Mouse (Mus musculus) midbrain, embryonic 10.5 days (tissue): ENCODE results near the gene Madcam1. TPM values are rescaled to one million over a fixed set of nuclear protein-coding genes. Genes with fewer than 3 reads are reported as not detected.

Source experiments
- DNase-seq: peaks from one replicate; pipeline ENCODE4 v3.0.0-alpha.2; 2017; ENCODE audit warnings: low spot score
- H3K27ac ChIP-seq: fragments of 300-500 bp; sonication (generic); replicated peaks from 2 replicates; pipeline ENCODE4 v1.5.1; 2016; ENCODE audit warnings: mild to moderate bottlenecking
- H3K27me3 ChIP-seq: fragments of 300-500 bp; sonication (generic); 2 replicates; pipeline ENCODE4 v1.6.1; 2016; ENCODE audit warnings: low read depth, mild to moderate bottlenecking; ENCODE audit not compliant: poor library complexity, severe bottlenecking
- H3K36me3 ChIP-seq: fragments of 300-500 bp; sonication (generic); 2 replicates; pipeline ENCODE4 v1.6.1; 2016; ENCODE audit warnings: mild to moderate bottlenecking, moderate library complexity
- H3K4me1 ChIP-seq: fragments of 300-500 bp; sonication (generic); 2 replicates; pipeline ENCODE4 v1.6.1; 2016
- H3K4me3 ChIP-seq: fragments of 300-500 bp; sonication (generic); 2 replicates; pipeline ENCODE4 v1.5.1; 2016; ENCODE audit warnings: mild to moderate bottlenecking, moderate library complexity
- H3K9me3 ChIP-seq: fragments of 300-500 bp; sonication (generic); replicated peaks from 2 replicates; pipeline ENCODE4 v1.6.1; 2016; ENCODE audit warnings: mild to moderate bottlenecking
- WGBS: fragments of 180-500 bp; shearing (Covaris S2); methylation state at CpG from one replicate; pipeline ENCODE4 v1.1.7; 2016; 5-methylcytosine and 5-hydroxymethylcytosine counted together
- polyA plus RNA-seq: library from polyadenylated mRNA; unstranded; fragments of >200 nt; fragmentation: Nextera tagmentation; extraction: Ambion mirVana; gene quantifications from 2 replicates; pipeline ENCODE4 v1.2.1, GENCODE M21; 2016

Madcam1 gene
- polyA plus RNA-seq, 1 experiment from 2014 or later = 0.89 TPM

DNA sequence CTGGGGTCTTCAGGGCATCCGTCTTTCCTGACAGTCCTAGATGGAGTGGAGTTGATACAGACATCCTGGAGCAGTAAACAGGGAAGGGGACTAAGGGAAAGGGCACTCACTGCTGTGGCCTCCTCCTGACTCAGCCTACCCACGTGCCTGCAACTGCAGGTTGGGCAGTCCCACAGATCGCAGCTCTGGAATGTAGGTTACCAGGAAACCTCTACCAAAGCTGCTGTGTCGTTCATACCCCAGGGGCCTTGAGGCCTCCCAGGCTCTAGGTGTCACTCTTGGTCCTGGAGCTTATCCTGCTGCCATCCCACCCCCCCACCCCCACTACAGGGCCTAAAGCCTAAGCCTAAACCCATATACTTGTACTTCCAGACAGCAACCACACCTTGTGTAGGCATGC lies 43.4 kb downstream of the Madcam1 start:
- no peaks in the 10 kb centered on the region for H3K27me3 ChIP-seq
- no peak overlapping the region for H3K4me3 ChIP-seq
- no peaks in the 10 kb centered on the region for H3K9me3 ChIP-seq
- no peak for DNase-seq
- H3K4me1 ChIP-seq = peaks cover 54% of the 10 kb centered on the region
- H3K36me3 ChIP-seq = peaks cover 68% of the 10 kb centered on the region
- WGBS = 66% methylated on average over 4 of the region's 4 CpGs
- no peak overlapping the region for H3K27ac ChIP-seq

DNA sequence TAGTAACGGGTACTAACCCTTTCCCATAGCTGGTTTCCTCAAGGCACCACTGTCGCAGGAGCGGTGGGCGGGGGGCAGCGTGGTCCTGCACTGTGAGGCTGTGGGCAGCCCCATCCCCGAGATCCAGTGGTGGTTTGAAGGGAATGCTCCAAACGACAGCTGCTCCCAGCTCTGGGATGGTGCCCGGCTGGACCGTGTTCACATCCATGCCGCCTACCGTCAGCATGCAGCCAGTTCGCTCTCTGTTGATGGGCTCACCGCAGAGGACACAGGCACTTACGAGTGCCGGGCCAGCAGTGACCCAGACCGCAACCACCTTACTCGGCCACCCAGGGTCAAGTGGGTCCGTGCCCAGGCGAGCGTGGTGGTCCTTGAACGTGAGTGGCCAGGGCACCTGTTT lies 44.3 kb downstream of the Madcam1 start:
- Histone ChIP-seq H3K27me3 (no peaks in the 10 kb centered on the region), H3K36me3 (peaks cover 72% of the 10 kb centered on the region), H3K4me1 (peaks cover 53% of the 10 kb centered on the region), H3K9me3 (no peaks in the 10 kb centered on the region), H3K4me3 (no peak overlapping the region), H3K27ac (no peak overlapping the region)
- DNase-seq = no peak
- 96% methylated on average over 21 of the region's 21 CpGs for WGBS

GRCm38 (mm10) chr10:79709307-79709706 lies 44.9 kb downstream of the Madcam1 start:
- DNase-seq = no peak
- H3K27me3 ChIP-seq = peaks cover 6% of the 10 kb centered on the region; the same call in 1 of the 2 replicates
- H3K27ac ChIP-seq = no peak overlapping the region
- no peaks in the 10 kb centered on the region for H3K9me3 ChIP-seq
- peaks cover 72% of the 10 kb centered on the region for H3K36me3 ChIP-seq
- WGBS = 84% methylated on average over 7 of the region's 7 CpGs
- peaks cover 50% of the 10 kb centered on the region for H3K4me1 ChIP-seq
- no peak overlapping the region for H3K4me3 ChIP-seq

- WGBS = 76% methylated on average over 1 of the region's 1 CpGs
- H3K9me3 ChIP-seq = no peaks in the 10 kb centered on the region
Observed at GRCm38 (mm10) chr10:79712029-79712428, 47.7 kb downstream of the Madcam1 start.

DNA sequence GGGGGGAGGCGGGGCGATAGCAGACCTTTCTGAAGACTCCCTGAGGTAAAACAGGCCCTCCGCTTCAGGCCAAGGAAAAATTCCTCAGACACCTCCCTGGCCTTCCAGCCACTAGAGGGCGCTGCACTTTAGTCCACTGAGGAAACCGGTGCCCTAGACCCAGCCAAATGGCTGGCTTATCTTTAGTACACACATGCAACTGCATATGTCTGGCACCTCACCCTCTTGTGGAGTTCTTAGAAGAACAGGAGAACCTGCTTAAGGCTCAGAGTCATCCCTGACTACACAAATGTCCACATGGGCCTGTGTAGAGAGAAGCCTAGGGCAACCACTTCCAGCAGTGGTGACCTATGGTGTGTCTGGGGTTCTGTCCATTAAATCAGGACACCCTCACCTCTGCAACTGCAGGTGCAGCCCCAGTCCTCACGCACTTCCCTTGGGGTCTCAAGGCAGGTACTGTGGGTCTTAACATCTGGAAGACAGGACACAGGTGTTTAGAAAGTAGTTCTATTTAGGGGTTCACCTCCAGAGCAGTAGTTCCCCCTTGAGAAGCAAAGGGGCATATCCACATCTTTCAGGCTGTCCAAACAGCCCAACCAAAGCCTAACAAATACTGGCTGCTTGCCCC lies 48.3 kb downstream of the Madcam1 start:
- peak; percentile 82 for DNase-seq
- Histone ChIP-seq H3K27ac (no peak overlapping the region), H3K9me3 (no peaks in the 10 kb centered on the region), H3K36me3 (peaks cover 55% of the 10 kb centered on the region), H3K4me3 (no peak overlapping the region), H3K4me1 (peaks cover 37% of the 10 kb centered on the region), H3K27me3 (peaks cover 39% of the 10 kb centered on the region)
- 18% methylated on average over 4 of the region's 6 CpGs for WGBS

More at GRCm38 (mm10) chr10:79712029-79712428, 47.7 kb downstream of the Madcam1 start:
- Histone ChIP-seq H3K27me3 (peaks cover 33% of the 10 kb centered on the region), H3K4me3 (no peak overlapping the region), H3K36me3 (peaks cover 61% of the 10 kb centered on the region), H3K4me1 (peaks cover 37% of the 10 kb centered on the region), H3K27ac (no peak overlapping the region)
- DNase-seq = no peak

DNA sequence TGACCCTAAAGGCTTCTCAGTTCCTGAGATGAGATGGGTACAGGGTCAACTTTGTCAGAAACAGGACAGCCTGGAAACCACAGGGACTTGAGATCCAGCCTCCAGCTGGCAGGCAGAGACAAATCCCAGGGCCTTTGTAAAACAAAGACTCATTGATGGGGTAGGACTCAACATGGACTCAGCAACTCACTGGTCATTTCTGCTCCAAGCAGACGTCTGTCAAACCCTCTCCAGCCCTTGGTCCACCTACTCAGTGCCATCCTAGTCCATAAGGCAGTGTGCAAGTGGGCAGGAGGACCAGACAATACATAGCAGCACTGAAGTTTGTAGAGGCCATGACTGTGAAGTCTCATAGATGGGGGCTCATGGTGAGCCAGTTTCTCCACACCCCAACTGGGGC lies 48.8 kb downstream of the Madcam1 start:
- WGBS = 53% methylated on average over 1 of the region's 1 CpGs
- no peak for DNase-seq
- no peak overlapping the region for H3K4me3 ChIP-seq
- H3K4me1 ChIP-seq = peaks cover 37% of the 10 kb centered on the region
- H3K36me3 ChIP-seq = peaks cover 49% of the 10 kb centered on the region
- no peaks in the 10 kb centered on the region for H3K9me3 ChIP-seq
- no peak overlapping the region for H3K27ac ChIP-seq
- H3K27me3 ChIP-seq = peaks cover 45% of the 10 kb centered on the region

- no peaks in the 10 kb centered on the region for H3K9me3 ChIP-seq
- DNase-seq = no peak
- peaks cover 31% of the 10 kb centered on the region for H3K36me3 ChIP-seq
- no peak overlapping the region for H3K4me3 ChIP-seq
- peaks cover 63% of the 10 kb centered on the region for H3K27me3 ChIP-seq
- H3K4me1 ChIP-seq = peaks cover 27% of the 10 kb centered on the region
- 72% methylated on average over 4 of the region's 4 CpGs for WGBS
- H3K27ac ChIP-seq = no peak overlapping the region
Observed at GRCm38 (mm10) chr10:79714996-79715395, 50.6 kb downstream of the Madcam1 start.

- no peaks in the 10 kb centered on the region for H3K9me3 ChIP-seq
- WGBS = 2% methylated on average over 89 of the region's 91 CpGs
- H3K27ac ChIP-seq = peak within 1 kb of the TSS; percentile 46; the same call in 1 of the 2 replicates
- DNase-seq = no peak
- peak within 1 kb of the TSS; percentile 72 for H3K4me3 ChIP-seq
- peaks cover 27% of the 10 kb centered on the region for H3K4me1 ChIP-seq
- H3K36me3 ChIP-seq = peaks cover 17% of the 10 kb centered on the region
- H3K27me3 ChIP-seq = peaks cover 68% of the 10 kb centered on the region
Observed at GRCm38 (mm10) chr10:79716254-79716987, 52.1 kb downstream of the Madcam1 start, which contains the start of gene Hcn2. TSS of gene Hcn2 (plus strand) at chr10:79716634.

- peak overlapping the region; percentile 72 for H3K4me3 ChIP-seq
- peaks cover 68% of the 10 kb centered on the region for H3K27me3 ChIP-seq
- no peak for DNase-seq
- peak overlapping the region; percentile 46; the same call in 1 of the 2 replicates for H3K27ac ChIP-seq
- H3K4me1 ChIP-seq = peaks cover 29% of the 10 kb centered on the region
- under 1% methylated on average over 44 of the region's 44 CpGs for WGBS
- H3K36me3 ChIP-seq = peaks cover 11% of the 10 kb centered on the region
- no peaks in the 10 kb centered on the region for H3K9me3 ChIP-seq
Observed at GRCm38 (mm10) chr10:79716988-79717355, 52.6 kb downstream of the Madcam1 start.

- Histone ChIP-seq H3K27me3 (peaks cover 68% of the 10 kb centered on the region), H3K9me3 (no peaks in the 10 kb centered on the region), H3K36me3 (peaks cover 3% of the 10 kb centered on the region), H3K27ac (no peak overlapping the region), H3K4me3 (peak overlapping the region; percentile 72), H3K4me1 (peaks cover 26% of the 10 kb centered on the region)
- 6% methylated on average over 43 of the region's 43 CpGs for whole genome bisulfite sequencing
- peak; percentile 74 for DNase-seq
Observed at GRCm38 (mm10) chr10:79717640-79718357, 53.4 kb downstream of the Madcam1 start.
